Mouse (Mus musculus): ENCODE measurements around the gene D17Wsu92e.
A peak's percentile ranks its signal among the peaks of the same experiment; 100 is the strongest.

D17Wsu92e gene

GRCm38 (mm10) chr17:27734344-27735073 lies 85.9 kb downstream of the D17Wsu92e start:
- no peak for DNase-seq

DNA sequence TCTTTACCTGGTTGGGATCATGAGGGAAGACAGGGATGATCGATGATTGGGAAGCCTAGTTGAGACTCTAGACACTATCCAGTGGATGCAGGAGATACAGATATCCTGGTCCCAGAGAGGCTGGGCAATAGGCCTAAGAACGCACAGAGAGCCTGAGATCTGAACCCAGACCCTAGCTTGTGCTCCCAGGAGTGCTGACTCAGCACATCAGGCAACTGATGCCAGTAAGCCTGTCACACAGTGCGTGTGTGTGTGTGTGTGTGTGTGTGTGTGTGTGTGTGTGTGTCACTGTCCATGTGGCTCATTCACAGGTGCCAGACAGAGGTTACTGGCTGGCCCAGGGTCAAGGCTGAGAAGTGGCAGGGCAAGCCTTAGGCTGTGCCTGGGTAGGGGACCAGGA lies 87.8 kb downstream of the D17Wsu92e start:
- DNase-seq, result no peak

GRCm38 (mm10) chr17:27732152-27732551 lies 88.3 kb downstream of the D17Wsu92e start:
- no peak for DNase-seq

- DNase-seq, result no peak
These were observed 91.7 kb downstream of the D17Wsu92e start, which contains the start of gene Spdef for GRCm38 (mm10) chr17:27728770-27729169. Gene Spdef, minus strand, starts transcription at chr17:27728955.

- DNase-seq, result no peak
These were observed 93.9 kb downstream of the D17Wsu92e start for GRCm38 (mm10) chr17:27726527-27726926.

GRCm38 (mm10) chr17:27725412-27725811 lies 95.0 kb downstream of the D17Wsu92e start:
- no peak for DNase-seq

DNA sequence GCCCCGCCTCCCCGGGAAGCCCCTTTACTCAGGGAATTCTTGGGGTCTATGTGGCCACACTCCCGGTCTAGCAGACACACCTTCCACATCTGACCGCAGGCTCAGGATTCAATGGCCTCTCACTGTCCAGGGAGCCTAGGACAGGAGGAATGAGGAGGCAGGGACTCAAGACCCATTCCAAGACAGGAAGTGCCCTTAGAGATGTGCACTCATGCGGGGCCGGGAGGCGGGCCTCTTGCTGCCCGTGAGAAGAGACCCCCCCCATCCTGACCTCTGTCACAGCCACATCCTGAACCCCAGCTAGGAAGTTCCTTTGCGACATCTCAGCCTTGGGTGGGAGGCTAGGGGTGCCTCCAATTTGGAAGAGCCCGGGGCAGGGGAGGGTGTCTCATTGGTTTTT lies 95.4 kb downstream of the D17Wsu92e start:
- no peak for DNase-seq

- DNase-seq, result no peak
These were observed 96.1 kb downstream of the D17Wsu92e start for GRCm38 (mm10) chr17:27724327-27724726.

DNA sequence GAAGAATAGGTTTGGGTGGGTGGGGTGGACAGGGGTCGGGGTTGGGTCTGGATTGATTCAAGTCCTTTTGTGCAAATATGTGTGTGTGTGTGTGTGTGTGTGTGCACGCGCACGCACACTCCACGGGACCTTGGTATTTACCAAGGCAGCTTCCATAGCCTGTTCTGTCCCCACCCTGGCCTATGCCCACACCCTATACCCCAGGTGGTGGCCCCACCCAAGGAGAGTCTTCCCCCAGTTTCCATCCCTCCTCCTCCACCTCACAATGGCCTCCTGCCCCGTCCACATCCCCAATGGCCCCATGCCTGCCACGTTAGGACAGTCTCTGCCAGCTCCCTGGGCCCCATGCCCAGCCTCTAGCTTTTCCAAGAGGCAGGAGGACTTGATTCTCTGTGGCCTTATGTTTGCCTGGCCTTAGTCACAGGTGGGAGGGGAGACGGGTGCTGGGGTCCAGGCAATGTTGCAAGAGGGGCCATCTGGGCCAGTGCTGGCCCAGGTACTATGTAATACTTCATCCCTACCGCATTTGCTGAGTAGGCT lies 99.3 kb downstream of the D17Wsu92e start:
- no peak for DNase-seq

- no peak for DNase-seq
These were observed 100.1 kb downstream of the D17Wsu92e start for GRCm38 (mm10) chr17:27720326-27720725.

DNA sequence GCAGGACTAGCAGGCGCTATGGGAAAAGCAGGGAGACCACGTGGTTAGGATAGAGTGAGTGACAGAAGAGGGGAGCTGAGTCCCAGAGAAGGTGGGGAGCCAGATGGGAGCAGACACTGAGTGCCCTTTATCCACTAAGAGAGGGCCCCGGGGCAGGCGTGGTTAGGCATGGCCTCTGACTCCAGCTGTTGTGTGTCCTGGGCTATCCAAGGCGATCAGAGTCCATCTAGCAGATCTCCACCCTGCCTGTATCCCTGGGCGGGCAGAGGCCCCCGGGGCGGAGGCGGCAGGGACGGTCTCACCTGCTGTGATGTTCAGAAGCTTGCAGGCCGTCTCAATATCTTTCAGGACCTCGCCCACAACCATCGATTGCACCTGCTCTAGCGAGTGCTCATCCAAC lies 100.8 kb downstream of the D17Wsu92e start:
- DNase-seq, result no peak

GRCm38 (mm10) chr17:27718250-27718649 lies 102.2 kb downstream of the D17Wsu92e start:
- peak; percentile 30 for DNase-seq

DNA sequence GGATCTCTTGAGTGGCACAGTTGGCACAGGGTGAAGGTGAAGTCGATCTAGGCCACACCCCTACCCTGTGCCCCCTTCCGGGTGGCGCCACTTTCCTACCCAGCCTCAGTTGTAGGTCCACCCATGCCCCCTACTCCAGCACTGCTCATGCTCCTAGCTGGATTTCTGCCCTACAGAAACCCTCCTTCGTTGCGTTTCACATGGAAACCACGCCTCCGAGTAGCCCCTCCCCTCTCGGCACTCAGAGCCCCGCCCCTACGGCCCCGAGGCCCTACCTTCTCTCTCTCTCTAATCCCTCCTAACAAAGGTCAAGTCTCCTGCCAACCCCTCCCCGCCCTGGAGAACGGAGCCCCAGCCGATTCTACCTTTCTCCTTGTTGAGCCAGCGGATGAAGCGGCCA lies 103.6 kb downstream of the D17Wsu92e start:
- DNase-seq, result peak; percentile 27

DNA sequence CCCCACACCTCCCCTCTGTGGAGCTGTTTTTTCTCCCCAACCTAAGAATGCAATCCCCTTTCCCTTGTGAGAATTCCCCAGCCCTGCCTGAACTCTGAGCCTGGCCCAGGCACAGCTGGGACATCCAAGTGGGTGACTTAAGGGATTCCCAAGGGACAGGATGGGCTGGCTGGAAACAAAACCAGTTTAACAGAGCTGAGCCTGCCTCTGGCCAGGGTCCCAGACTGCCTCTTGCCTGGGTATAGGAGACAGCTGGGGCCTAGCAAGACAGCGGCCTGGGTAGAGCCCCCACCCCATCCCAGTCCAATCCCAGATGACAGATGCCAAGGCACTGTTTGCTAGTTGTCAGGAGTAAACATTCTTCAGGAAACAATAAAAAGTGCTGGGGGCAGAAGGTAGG lies 107.6 kb downstream of the D17Wsu92e start:
- DNase-seq, result no peak

- DNase-seq, result no peak
These were observed 110.8 kb downstream of the D17Wsu92e start for GRCm38 (mm10) chr17:27709650-27710049.

- peak; percentile 76 for DNase-seq
These were observed 112.3 kb downstream of the D17Wsu92e start for GRCm38 (mm10) chr17:27707954-27708661.

DNA sequence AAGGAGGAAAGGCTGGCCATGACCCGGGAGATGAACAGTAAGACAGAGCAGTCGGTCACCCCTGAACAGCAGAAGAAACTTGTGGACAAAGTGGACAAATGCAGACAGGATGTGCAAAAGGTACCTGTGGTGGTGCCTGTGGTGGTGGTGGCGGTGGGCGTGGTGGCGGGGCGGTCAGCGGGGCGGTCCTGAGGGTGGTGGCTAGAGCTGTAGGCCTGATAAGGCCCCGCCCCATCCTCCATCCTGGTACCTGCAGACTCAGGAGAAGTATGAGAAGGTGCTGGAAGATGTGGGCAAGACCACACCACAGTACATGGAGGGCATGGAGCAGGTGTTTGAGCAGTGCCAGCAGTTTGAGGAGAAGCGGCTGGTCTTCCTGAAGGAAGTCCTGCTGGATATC lies 114.8 kb downstream of the D17Wsu92e start:
- no peak for DNase-seq

GRCm38 (mm10) chr17:27703961-27704621 lies 116.4 kb downstream of the D17Wsu92e start:
- no peak for DNase-seq

- peak; percentile 43 for DNase-seq
These were observed 117.9 kb downstream of the D17Wsu92e start for GRCm38 (mm10) chr17:27702518-27702917.

- no peak for DNase-seq
These were observed 118.6 kb downstream of the D17Wsu92e start for GRCm38 (mm10) chr17:27701856-27702255.

Data from thymus, postnatal 14 days (tissue).